Mouse (Mus musculus) midbrain, postnatal 0 days (tissue): ENCODE data around the gene Pmpca. TPM values are rescaled to one million over a fixed set of nuclear protein-coding genes. Genes with fewer than 3 reads are reported as not detected.
A peak's percentile ranks its signal among the peaks of the same experiment; 100 is the strongest.

Experiments used
- ATAC-seq: fragments of 200-750 bp; cut with Nextera tagmentation; 2 replicates; pipeline ENCODE4 v1.8.0; 2017; ENCODE audit warnings: moderate number of reproducible peaks, mild to moderate bottlenecking, moderate TSS enrichment, moderate library complexity; ENCODE audit not compliant: low FRiP score
- DNase-seq: peaks from one replicate; pipeline ENCODE4 v3.0.0-alpha.2; 2015; ENCODE audit warnings: low spot score
- H3K27ac ChIP-seq: fragments of 300-500 bp; sonication (generic); 2 replicates; pipeline ENCODE4 v1.5.1; 2014; ENCODE audit warnings: low read depth, mild to moderate bottlenecking, low read length, mixed read lengths
- H3K27me3 ChIP-seq: fragments of 300-500 bp; sonication (generic); 2 replicates; pipeline ENCODE4 v1.6.1; 2014; ENCODE audit warnings: low read length, control low read depth, mixed read lengths; ENCODE audit not compliant: insufficient read depth
- H3K36me3 ChIP-seq: fragments of 300-500 bp; sonication (generic); 2 replicates; pipeline ENCODE4 v1.6.1; 2014; ENCODE audit warnings: low read length, control low read depth, mixed read lengths; ENCODE audit not compliant: insufficient read depth
- H3K4me1 ChIP-seq: fragments of 300-500 bp; sonication (generic); 2 replicates; pipeline ENCODE4 v1.6.1; 2014; ENCODE audit warnings: mild to moderate bottlenecking, control low read depth, antibody characterized with exemption, low read length, mixed read lengths; ENCODE audit not compliant: insufficient read depth
- H3K4me2 ChIP-seq: fragments of 300-500 bp; sonication (generic); 2 replicates; pipeline ENCODE4 v1.6.1; 2014; ENCODE audit warnings: low read depth, mild to moderate bottlenecking, low read length, mixed read lengths; ENCODE audit not compliant: poor library complexity, severe bottlenecking
- H3K4me3 ChIP-seq: fragments of 300-500 bp; sonication (generic); 2 replicates; pipeline ENCODE4 v1.5.1; 2014; ENCODE audit warnings: low read depth, mild to moderate bottlenecking, low read length, moderate library complexity
- H3K9ac ChIP-seq: fragments of 300-500 bp; sonication (generic); replicated peaks from 2 replicates; pipeline ENCODE4 v1.6.1; 2014; ENCODE audit warnings: mild to moderate bottlenecking, low read length, moderate library complexity, mixed read lengths; ENCODE audit not compliant: poor library complexity, severe bottlenecking
- H3K9me3 ChIP-seq: fragments of 300-500 bp; sonication (generic); 2 replicates; pipeline ENCODE4 v1.6.1; 2016; ENCODE audit warnings: low read length, control low read depth
- CTCF ChIP-seq: IDR thresholded peaks from 2 replicates; pipeline ENCODE4 v1.5.1; 2016; ENCODE audit warnings: antibody characterized with exemption, mild to moderate bottlenecking
- WGBS: fragments of 180-500 bp; shearing (Covaris S2); extraction: QIAGEN DNeasy Blood & Tissue Kit; methylation state at CpG from one replicate; pipeline ENCODE4 v1.1.7; 2014; 5-methylcytosine and 5-hydroxymethylcytosine counted together
- polyA plus RNA-seq: library from polyadenylated mRNA; unstranded; fragments of >200 nt; fragmentation: Nextera tagmentation; extraction: Ambion mirVana; gene quantifications from 2 replicates; pipeline ENCODE4 v1.2.1, GENCODE M21; 2015
- total RNA-seq: library from RNA; depleted of rRNA; stranded (reverse); fragments of >200 nt; gene quantifications from 2 replicates; pipeline ENCODE4 v1.2.3, GENCODE M21; 2014; rRNA removed

Gene Pmpca
- total and polyA plus RNA-seq, 2 experiments from 2014 or later = 64.8 to 85.1 TPM

DNA sequence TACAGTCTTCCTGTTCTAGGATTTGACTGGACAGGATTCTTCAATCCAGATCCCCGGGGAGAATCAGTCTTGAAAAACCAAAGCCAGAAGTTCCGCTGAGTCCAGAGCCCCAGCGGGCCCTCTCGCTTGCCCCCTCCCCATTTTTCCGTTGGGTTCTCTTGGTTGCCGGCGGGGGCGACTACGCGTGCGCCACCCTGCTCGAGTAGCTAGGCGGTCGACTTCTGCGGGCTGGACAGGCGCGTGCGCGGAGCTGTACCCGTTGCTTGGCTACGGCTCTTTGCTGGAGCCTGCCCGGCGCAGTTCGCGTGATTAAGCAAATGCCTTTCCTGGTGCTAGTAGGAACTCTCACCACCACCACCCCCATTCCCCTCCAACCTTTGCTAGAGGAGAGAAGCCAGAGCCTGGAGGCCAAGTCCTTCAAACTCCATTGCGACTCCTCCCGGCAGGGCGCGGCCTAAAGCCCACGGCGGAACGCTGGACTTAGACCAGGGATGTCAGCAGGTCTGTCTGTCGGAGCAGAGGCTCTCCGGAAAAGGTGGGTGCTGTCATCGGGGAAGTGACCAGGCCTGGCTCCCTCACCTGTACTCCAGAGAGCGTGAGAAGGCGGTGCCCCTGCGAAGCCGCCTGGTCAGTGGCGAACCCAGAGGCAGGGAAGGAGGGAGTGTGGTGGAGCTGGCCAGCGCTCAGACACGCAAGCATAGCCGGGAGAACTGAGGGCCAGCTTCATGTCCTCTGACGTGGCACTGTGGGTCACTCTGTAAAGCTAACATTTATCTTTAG, 56.7 kb downstream of the Pmpca start:
- under 1% methylated on average over 44 of the region's 44 CpGs for WGBS
- no peaks in the 10 kb centered on the region for H3K9me3 ChIP-seq
- no peaks in the 10 kb centered on the region for H3K27me3 ChIP-seq
- H3K36me3 ChIP-seq = peaks cover 8% of the 10 kb centered on the region
- H3K4me1 ChIP-seq = peaks cover 20% of the 10 kb centered on the region
- ATAC-seq = peak; percentile 89
- peak overlapping the region; percentile 90 for H3K27ac ChIP-seq
- peak overlapping the region; percentile 86 for H3K4me3 ChIP-seq
- peak; percentile 97 for DNase-seq
- peak overlapping the region; percentile 77 for H3K9ac ChIP-seq
- peak; percentile 55 for TF ChIP-seq CTCF
- H3K4me2 ChIP-seq = peak overlapping the region; percentile 92

GRCm38 (mm10) chr2:26446671-26447070, 57.5 kb downstream of the Pmpca start:
- Histone ChIP-seq H3K36me3 (no peaks in the 10 kb centered on the region), H3K4me2 (peak overlapping the region; percentile 92), H3K4me1 (peaks cover 20% of the 10 kb centered on the region), H3K27ac (peak overlapping the region; percentile 90; the same call in 1 of the 2 replicates), H3K9me3 (no peaks in the 10 kb centered on the region), H3K27me3 (no peaks in the 10 kb centered on the region), H3K4me3 (peak overlapping the region; percentile 86), H3K9ac (peak overlapping the region; percentile 77)
- TF ChIP-seq CTCF = no peak
- WGBS = 71% methylated on average over 4 of the region's 4 CpGs
- no peak for DNase-seq
- ATAC-seq = no peak

Other genes with a start within 250 kb of the Pmpca start
- gene Lhx3, start 181.1 kb upstream of the Pmpca start, total RNA-seq = 0.38 TPM in 1 of 2 replicates, not detected in the other
- gene Lhx3, start 181.1 kb upstream of the Pmpca start, polyA plus RNA-seq = 0.12 TPM in 1 of 2 replicates, not detected in the other
- gene Qsox2, start 151.8 kb upstream of the Pmpca start, total RNA-seq = 19.2 and 25.6 TPM in 2 replicates
- gene Qsox2, start 151.8 kb upstream of the Pmpca start, polyA plus RNA-seq = 8.4 and 9.9 TPM in 2 replicates
- gene Ccdc187, start 94.8 kb upstream of the Pmpca start, total RNA-seq = 2.8 and 3.7 TPM in 2 replicates
- gene Ccdc187, start 94.8 kb upstream of the Pmpca start, polyA plus RNA-seq = 0.16 and 0.23 TPM in 2 replicates
- 286 and 298 TPM in 2 replicates for gene Gpsm1, start 73.8 kb upstream of the Pmpca start, total RNA-seq
- gene Gpsm1, start 73.8 kb upstream of the Pmpca start, polyA plus RNA-seq = 162 and 163 TPM in 2 replicates
- 27.4 and 34.3 TPM in 2 replicates for gene Dnlz, start 37.2 kb upstream of the Pmpca start, total RNA-seq
- gene Dnlz, start 37.2 kb upstream of the Pmpca start, polyA plus RNA-seq = 24.1 and 26.0 TPM in 2 replicates
- gene Card9, start 28.4 kb upstream of the Pmpca start, total RNA-seq = 7.0 and 11.9 TPM in 2 replicates
- 1.4 and 1.6 TPM in 2 replicates for gene Card9, start 28.4 kb upstream of the Pmpca start, polyA plus RNA-seq
- 44.7 and 66.4 TPM in 2 replicates for gene Snapc4, start 8.7 kb upstream of the Pmpca start, total RNA-seq
- gene Snapc4, start 8.7 kb upstream of the Pmpca start, polyA plus RNA-seq = 27.8 and 29.1 TPM in 2 replicates
- 157 and 162 TPM in 2 replicates for gene Entr1, start within 50 bp of the Pmpca start, total RNA-seq
- gene Entr1, start within 50 bp of the Pmpca start, polyA plus RNA-seq = 144 and 156 TPM in 2 replicates
- 29.0 and 32.2 TPM in 2 replicates for gene Inpp5e, start 19.9 kb downstream of the Pmpca start, total RNA-seq
- gene Inpp5e, start 19.9 kb downstream of the Pmpca start, polyA plus RNA-seq = 16.5 and 18.2 TPM in 2 replicates
- 63.3 and 76.7 TPM in 2 replicates for gene Sec16a, start 55.9 kb downstream of the Pmpca start, total RNA-seq
- 9.9 and 12.6 TPM in 2 replicates for gene Sec16a, start 55.9 kb downstream of the Pmpca start, polyA plus RNA-seq
- 48.9 and 65.8 TPM in 2 replicates for gene Notch1, start 127.3 kb downstream of the Pmpca start, total RNA-seq
- 6.8 and 7.6 TPM in 2 replicates for gene Notch1, start 127.3 kb downstream of the Pmpca start, polyA plus RNA-seq
- gene Egfl7, start 190.7 kb downstream of the Pmpca start, total RNA-seq = 69.9 and 83.0 TPM in 2 replicates
- 63.2 and 70.9 TPM in 2 replicates for gene Egfl7, start 190.7 kb downstream of the Pmpca start, polyA plus RNA-seq
- gene Gm20532, start 197.3 kb downstream of the Pmpca start, total RNA-seq = not detected in 2 replicates
- gene Gm20532, start 197.3 kb downstream of the Pmpca start, polyA plus RNA-seq = 0.25 TPM in 1 of 2 replicates, not detected in the other
- 6.4 and 8.4 TPM in 2 replicates for gene Agpat2, start 215.1 kb downstream of the Pmpca start, total RNA-seq
- 5.0 and 6.3 TPM in 2 replicates for gene Agpat2, start 215.1 kb downstream of the Pmpca start, polyA plus RNA-seq
- 237 and 261 TPM in 2 replicates for gene Fam69b, start 239.1 kb downstream of the Pmpca start, total RNA-seq
- 155 and 162 TPM in 2 replicates for gene Fam69b, start 239.1 kb downstream of the Pmpca start, polyA plus RNA-seq